Mouse (Mus musculus) ES-E14 (cell line): ENCODE measurements at regions not wholly inside any gene's neighbourhood (a gene's known extent, or its start where the extent isn't known, plus 50 kb on each side); places are given as distances from the start of the nearest gene placed in this dataset.

Experiments
- CHD2 ChIP-seq: IDR thresholded peaks from 2 replicates; pipeline ENCODE4 v1.6.1; 2014; ENCODE audit warnings: mild to moderate bottlenecking, low read depth, low read length, inconsistent platforms
- HCFC1 ChIP-seq: IDR thresholded peaks from 2 replicates; pipeline ENCODE4 v1.6.1; 2012; ENCODE audit warnings: low read length, inconsistent platforms, borderline replicate concordance; ENCODE audit not compliant: insufficient read depth
- MAFK ChIP-seq: IDR thresholded peaks from 2 replicates; pipeline ENCODE4 v1.6.1; 2014; ENCODE audit warnings: mild to moderate bottlenecking, low read depth, low read length, inconsistent platforms; ENCODE audit not compliant: insufficient read depth
- ZNF384 ChIP-seq: IDR thresholded peaks from 2 replicates; pipeline ENCODE4 v1.6.1; 2012; ENCODE audit warnings: low read depth, low read length, inconsistent platforms

- no peak for TF ChIP-seq CHD2
- TF ChIP-seq MAFK: no peak
- TF ChIP-seq ZNF384: no peak
- no peak for TF ChIP-seq HCFC1
Measured at GRCm38 (mm10) chr14:80846420-80847083, 862.7 kb downstream of the Olfm4 start.
